Mouse (Mus musculus) retina, embryonic 14.5 days (tissue): ENCODE data around the gene Adcy6.

ENCODE experiments used
- DNase-seq: peaks from one replicate; pipeline ENCODE4 v3.0.0-alpha.2; 2015; ENCODE audit warnings: low spot score

Adcy6 gene

GRCm38 (mm10) chr15:98557186-98557585 lies 52.7 kb downstream of the Adcy6 start:
- DNase-seq = no peak

GRCm38 (mm10) chr15:98555881-98556280 lies 54.0 kb downstream of the Adcy6 start:
- DNase-seq = no peak

GRCm38 (mm10) chr15:98552758-98553157 lies 57.1 kb downstream of the Adcy6 start:
- no peak for DNase-seq

- no peak for DNase-seq
These were observed 63.0 kb downstream of the Adcy6 start for GRCm38 (mm10) chr15:98546843-98547242.

- DNase-seq = no peak
These were observed 64.7 kb downstream of the Adcy6 start for GRCm38 (mm10) chr15:98545151-98545550.

- DNase-seq = no peak
These were observed 66.5 kb downstream of the Adcy6 start for GRCm38 (mm10) chr15:98543341-98543740.

- DNase-seq = no peak
These were observed 68.8 kb downstream of the Adcy6 start for GRCm38 (mm10) chr15:98541064-98541463.
